ENCODE assay signal across 18 mouse cellular contexts in genomic region chr6:53906051-53906462, GRCm38 (mm10).
DNase-seq lines count a peak whose midpoint lies in the region; ATAC-seq and TF ChIP-seq lines count a peak whose summit lies in the region.
"Had no signal": no experiment of that assay in that cellular context is flagged by ENCODE, and none has a peak within 500 bp of the region (broad histone marks: within the 10 kb centered on the region; RNA-seq: fewer than 3 reads in every experiment).

No protein-coding gene starts in this region.

- ATAC-seq in intestine, embryonic 14.5 days (replicated peaks; ENCODE audit: low FRiP score, low TSS enrichment, low read depth) = no peak
- no peak for ATAC-seq in intestine, postnatal 0 days
- ATAC-seq in intestine, embryonic 16.5 days = 0 out of 2 replicates have a peak, but pooled peaks have one; percentile 16
- ATAC-seq in lung, embryonic 15.5 days (ENCODE audit: borderline replicate concordance, extremely low read depth, low FRiP score, low TSS enrichment) = peak; percentile 58; the same call in 1 of the 2 replicates
- ATAC-seq in megakaryocyte progenitor cell, adult 5-6 weeks (replicated peaks; ENCODE audit: poor library complexity) = no peak
- ATAC-seq: forebrain, embryonic 15.5 days; midbrain, embryonic 13.5 days; Patski had no signal

- H3K4me2 ChIP-seq in intestine, embryonic 14.5 days (ENCODE audit: low read length) = no peak overlapping the region
- no peak overlapping the region for H3K4me2 ChIP-seq in intestine, postnatal 0 days (replicated peaks; ENCODE audit: low read depth)
- H3K4me2 ChIP-seq in intestine, embryonic 16.5 days (ENCODE audit: low read depth, low read length) = no peak overlapping the region
- no peak overlapping the region for H3K4me2 ChIP-seq in lung, embryonic 15.5 days
- H3K4me2 ChIP-seq: embryonic facial prominence, embryonic 13.5 days; forebrain, embryonic 15.5 days; hindbrain, embryonic 14.5 days; liver, embryonic 13.5 days; midbrain, embryonic 13.5 days; neural tube, embryonic 13.5 days had no signal

- H3K36me3 ChIP-seq in intestine, embryonic 14.5 days (ENCODE audit: control insufficient read depth, insufficient read depth, low read length) = no peaks in the 10 kb centered on the region
- no peaks in the 10 kb centered on the region for H3K36me3 ChIP-seq in intestine, postnatal 0 days (ENCODE audit: control insufficient read depth, insufficient read depth)
- no peaks in the 10 kb centered on the region for H3K36me3 ChIP-seq in embryonic facial prominence, embryonic 10.5 days (replicated peaks)
- no peaks in the 10 kb centered on the region for H3K36me3 ChIP-seq in intestine, embryonic 16.5 days (ENCODE audit: control insufficient read depth, insufficient read depth, low read length)
- no peaks in the 10 kb centered on the region for H3K36me3 ChIP-seq in lung, embryonic 15.5 days
- H3K36me3 ChIP-seq: embryonic facial prominence, embryonic 13.5 days; forebrain, embryonic 15.5 days; liver, embryonic 13.5 days; midbrain, embryonic 13.5 days; neural tube, embryonic 13.5 days had no signal

- no peak for TF ChIP-seq CTCF in intestine, postnatal 0 days (IDR thresholded peaks at IDR 0.05; ENCODE audit: low read depth)

- peak overlapping the region; percentile 7; the same call in 1 of the 2 replicates for H3K27ac ChIP-seq in intestine, embryonic 14.5 days (ENCODE audit: low read depth)
- H3K27ac ChIP-seq in intestine, postnatal 0 days (ENCODE audit: low read depth, low read length) = no peak overlapping the region
- peak overlapping the region; percentile 48 for H3K27ac ChIP-seq in embryonic facial prominence, embryonic 10.5 days (replicated peaks)
- peak overlapping the region; percentile 6; the same call in 1 of the 2 replicates for H3K27ac ChIP-seq in intestine, embryonic 16.5 days (ENCODE audit: low read length)
- peak overlapping the region; percentile 72 for H3K27ac ChIP-seq in lung, embryonic 15.5 days
- H3K27ac ChIP-seq: embryonic facial prominence, embryonic 13.5 days; forebrain, embryonic 15.5 days; hindbrain, embryonic 14.5 days; liver, embryonic 13.5 days; midbrain, embryonic 13.5 days; neural tube, embryonic 13.5 days had no signal

- H3K4me3 ChIP-seq in intestine, embryonic 14.5 days (ENCODE audit: low read depth, low read length) = no peak overlapping the region
- H3K4me3 ChIP-seq in intestine, postnatal 0 days (ENCODE audit: low read depth, low read length) = no peak overlapping the region
- H3K4me3 ChIP-seq in embryonic facial prominence, embryonic 10.5 days = no peak overlapping the region
- no peak overlapping the region for H3K4me3 ChIP-seq in intestine, embryonic 16.5 days (ENCODE audit: low read length)
- H3K4me3 ChIP-seq in lung, embryonic 15.5 days = no peak overlapping the region
- H3K4me3 ChIP-seq: embryonic facial prominence, embryonic 13.5 days; forebrain, embryonic 15.5 days; liver, embryonic 13.5 days; midbrain, embryonic 13.5 days; neural tube, embryonic 13.5 days had no signal

- DNase-seq in intestine, embryonic 14.5 days (ENCODE audit: low spot score) = no peak
- DNase-seq in embryonic facial prominence, embryonic 10.5 days (ENCODE audit: low spot score) = no peak
- DNase-seq in layer of hippocampus, adult 18-20 months (ENCODE audit: low spot score in 2 of 2) = no peak
- DNase-seq: adrenal gland, adult 2 months; cerebellum, adult 9-11 months; gastrocnemius, postnatal 25 days; liver, embryonic 13.5 days had no signal

- WGBS in intestine, embryonic 14.5 days = 42% methylated on average over 1 of the region's 1 CpGs
- 6% methylated on average over 1 of the region's 1 CpGs for WGBS in intestine, postnatal 0 days
- 66% methylated on average over 1 of the region's 1 CpGs for WGBS in embryonic facial prominence, embryonic 10.5 days
- WGBS in intestine, embryonic 16.5 days = 11% methylated on average over 1 of the region's 1 CpGs
- WGBS in lung, embryonic 15.5 days = 3% methylated on average over 1 of the region's 1 CpGs

- no peaks in the 10 kb centered on the region for H3K9me3 ChIP-seq in intestine, embryonic 14.5 days (ENCODE audit: control insufficient read depth, low read length)
- no peaks in the 10 kb centered on the region for H3K9me3 ChIP-seq in intestine, postnatal 0 days (ENCODE audit: control insufficient read depth)
- no peaks in the 10 kb centered on the region for H3K9me3 ChIP-seq in embryonic facial prominence, embryonic 10.5 days
- H3K9me3 ChIP-seq in intestine, embryonic 16.5 days (ENCODE audit: control insufficient read depth, low read length) = no peaks in the 10 kb centered on the region
- H3K9me3 ChIP-seq in lung, embryonic 15.5 days = no peaks in the 10 kb centered on the region
- H3K9me3 ChIP-seq: embryonic facial prominence, embryonic 13.5 days; forebrain, embryonic 15.5 days; liver, embryonic 13.5 days; midbrain, embryonic 13.5 days had no signal

- peaks cover 34% of the 10 kb centered on the region for H3K4me1 ChIP-seq in intestine, embryonic 14.5 days (replicated peaks; ENCODE audit: control insufficient read depth, insufficient read depth, low read length)
- peaks cover 16% of the 10 kb centered on the region; the same call in 1 of the 2 replicates for H3K4me1 ChIP-seq in intestine, postnatal 0 days (replicated peaks; ENCODE audit: control insufficient read depth, insufficient read depth, low read length)
- H3K4me1 ChIP-seq in embryonic facial prominence, embryonic 10.5 days = peaks cover 77% of the 10 kb centered on the region
- H3K4me1 ChIP-seq in intestine, embryonic 16.5 days (ENCODE audit: control insufficient read depth, insufficient read depth, low read length) = peaks cover 24% of the 10 kb centered on the region
- peaks cover 53% of the 10 kb centered on the region for H3K4me1 ChIP-seq in lung, embryonic 15.5 days

- no peak overlapping the region for H3K9ac ChIP-seq in intestine, embryonic 14.5 days (ENCODE audit: low read length)
- no peak overlapping the region for H3K9ac ChIP-seq in intestine, postnatal 0 days (ENCODE audit: low read depth, low read length)
- no peak overlapping the region for H3K9ac ChIP-seq in intestine, embryonic 16.5 days (ENCODE audit: low read depth, low read length)
- no peak overlapping the region for H3K9ac ChIP-seq in lung, embryonic 15.5 days
- H3K9ac ChIP-seq: embryonic facial prominence, embryonic 13.5 days; forebrain, embryonic 15.5 days; hindbrain, embryonic 14.5 days; liver, embryonic 13.5 days; midbrain, embryonic 13.5 days; neural tube, embryonic 13.5 days had no signal

- H3K27me3 ChIP-seq in intestine, embryonic 14.5 days (replicated peaks; ENCODE audit: control insufficient read depth, insufficient read depth, low read length) = no peaks in the 10 kb centered on the region
- no peaks in the 10 kb centered on the region for H3K27me3 ChIP-seq in intestine, postnatal 0 days (replicated peaks; ENCODE audit: control insufficient read depth, insufficient read depth, low read length)
- H3K27me3 ChIP-seq in embryonic facial prominence, embryonic 10.5 days (replicated peaks; ENCODE audit: low read depth, poor library complexity, severe bottlenecking) = no peaks in the 10 kb centered on the region
- H3K27me3 ChIP-seq in intestine, embryonic 16.5 days (replicated peaks; ENCODE audit: control insufficient read depth, insufficient read depth, low read length) = no peaks in the 10 kb centered on the region
- no peaks in the 10 kb centered on the region for H3K27me3 ChIP-seq in lung, embryonic 15.5 days
- H3K27me3 ChIP-seq: CH12.LX; embryonic facial prominence, embryonic 13.5 days; forebrain, embryonic 15.5 days; liver, embryonic 13.5 days; midbrain, embryonic 13.5 days; neural tube, embryonic 13.5 days; Patski had no signal

Comparison
In these comparisons a context has a peak if more than half of its experiments do, and no peak if none do; other contexts are left out.
1. ATAC-seq: peak in intestine, embryonic 16.5 days (single experiment) and lung, embryonic 15.5 days (single experiment); none in intestine, embryonic 14.5 days (single experiment), intestine, postnatal 0 days (single experiment) and megakaryocyte progenitor cell, adult 5-6 weeks (single experiment).